Mouse (Mus musculus): ENCODE measurements around the gene Gm3594.
"Not testable (repeated sequence)": the region's sequence is repeated elsewhere in the genome, so short reads cannot be mapped to it uniquely, and the experiment has no call there.

GRCm38 (mm10) chr14:6485541-6485940, 41.1 kb upstream of the Gm3594 start:
- TF ChIP-seq CTCF (IDR thresholded peaks at IDR 0.05; ENCODE audit: insufficient read depth, low read length); POLR2A (IDR thresholded peaks at IDR 0.05; ENCODE audit: borderline replicate concordance, extremely low read depth, low read depth, low read length): not testable (repeated sequence)

All from lung, adult 2 months (tissue).